Mouse (Mus musculus) liver, adult 2 months (tissue): ENCODE measurements at regions not wholly inside any gene's neighbourhood (a gene's known extent, or its start where the extent isn't known, plus 50 kb on each side); places are given as distances from the start of the nearest gene placed in this dataset.

Experiments used
- DNase-seq: peaks from one replicate; pipeline ENCODE4 v3.0.0-alpha.2; 2011; ENCODE audit warnings: low read depth, low spot score; ENCODE audit errors: extremely low read depth
- H3K27ac ChIP-seq: fragments of 200-500 bp; replicated peaks from 2 replicates; pipeline ENCODE4 v1.5.1; 2012; ENCODE audit warnings: low read depth, mild to moderate bottlenecking, control low read depth, inconsistent platforms, low read length; ENCODE audit not compliant: insufficient read depth
- H3K27me3 ChIP-seq: fragments of 200-500 bp; 2 replicates; pipeline ENCODE4 v1.6.1; 2012; ENCODE audit warnings: mild to moderate bottlenecking, moderate library complexity, low read length, inconsistent platforms; ENCODE audit not compliant: control insufficient read depth, insufficient read depth
- H3K36me3 ChIP-seq: fragments of 200-500 bp; 2 replicates; pipeline ENCODE4 v1.6.1; 2012; ENCODE audit warnings: low read length, inconsistent platforms; ENCODE audit not compliant: control insufficient read depth, insufficient read depth
- H3K4me1 ChIP-seq: fragments of 200-500 bp; 2 replicates; pipeline ENCODE4 v1.6.1; 2011; ENCODE audit warnings: low read length; ENCODE audit not compliant: control insufficient read depth, insufficient read depth
- H3K4me3 ChIP-seq: fragments of 200-500 bp; 2 replicates; pipeline ENCODE4 v1.5.1; 2011; ENCODE audit warnings: low read depth, mild to moderate bottlenecking, control low read depth, low read length, moderate library complexity; ENCODE audit not compliant: insufficient read depth
- H3K79me2 ChIP-seq: fragments of 200-500 bp; 2 replicates; pipeline ENCODE4 v1.6.1; 2012; ENCODE audit warnings: inconsistent platforms, mild to moderate bottlenecking, low read length, moderate library complexity; ENCODE audit not compliant: control insufficient read depth, insufficient read depth
- H3K9ac ChIP-seq: fragments of 200-500 bp; 2 replicates; pipeline ENCODE4 v1.6.1; 2012; ENCODE audit warnings: low read depth, mild to moderate bottlenecking, control low read depth, inconsistent platforms, low read length
- CTCF ChIP-seq: fragments of 200-500 bp; IDR thresholded peaks from 2 replicates; pipeline ENCODE4 v1.5.1; 2011; ENCODE audit warnings: low read depth, low read length, control low read depth
- POLR2A ChIP-seq: fragments of 200-500 bp; IDR thresholded peaks from 2 replicates; pipeline ENCODE4 v1.6.1; 2011; ENCODE audit warnings: low read length, control low read depth; ENCODE audit not compliant: insufficient read depth; ENCODE audit errors: extremely low read depth
- WGBS: fragments of 180-500 bp; shearing (Covaris S2); methylation state at CpG from one replicate; pipeline ENCODE4 v1.1.7; 2018; 5-methylcytosine and 5-hydroxymethylcytosine counted together

GRCm38 (mm10) chr9:61595170-61595967 is 223.2 kb downstream of the Tle3 start:
- Histone ChIP-seq H3K36me3 (no peaks in the 10 kb centered on the region), H3K27me3 (no peaks in the 10 kb centered on the region), H3K4me1 (no peaks in the 10 kb centered on the region), H3K27ac (no peak overlapping the region), H3K9ac (no peak overlapping the region), H3K4me3 (no peak overlapping the region), H3K79me2 (no peaks in the 10 kb centered on the region)
- peak; percentile 67 for DNase-seq
- TF ChIP-seq POLR2A (no peak), CTCF (no peak)
- WGBS = 75% methylated on average over 9 of the region's 9 CpGs

- Histone ChIP-seq H3K79me2 (no peaks in the 10 kb centered on the region), H3K9ac (no peak overlapping the region), H3K4me1 (no peaks in the 10 kb centered on the region), H3K4me3 (no peak overlapping the region), H3K27ac (no peak overlapping the region), H3K27me3 (no peaks in the 10 kb centered on the region), H3K36me3 (no peaks in the 10 kb centered on the region)
- TF ChIP-seq POLR2A = no peak
- no peak for TF ChIP-seq CTCF
- 89% methylated on average over 6 of the region's 6 CpGs for WGBS
- DNase-seq = no peak
These were observed 221.8 kb downstream of the Tle3 start for GRCm38 (mm10) chr9:61593991-61594390.

GRCm38 (mm10) chr9:61589727-61590299 is 217.6 kb downstream of the Tle3 start:
- no peaks in the 10 kb centered on the region for H3K79me2 ChIP-seq
- no peak for DNase-seq
- H3K36me3 ChIP-seq = no peaks in the 10 kb centered on the region
- 84% methylated on average over 10 of the region's 10 CpGs for WGBS
- H3K27ac ChIP-seq = no peak overlapping the region
- H3K9ac ChIP-seq = no peak overlapping the region
- H3K4me3 ChIP-seq = no peak overlapping the region
- no peaks in the 10 kb centered on the region for H3K4me1 ChIP-seq
- TF ChIP-seq POLR2A (no peak), CTCF (no peak)
- no peaks in the 10 kb centered on the region for H3K27me3 ChIP-seq

- no peak overlapping the region for H3K4me3 ChIP-seq
- H3K27me3 ChIP-seq = no peaks in the 10 kb centered on the region
- H3K4me1 ChIP-seq = no peaks in the 10 kb centered on the region
- H3K27ac ChIP-seq = no peak overlapping the region
- no peak for TF ChIP-seq POLR2A
- no peak for TF ChIP-seq CTCF
- WGBS = 53% methylated on average over 21 of the region's 21 CpGs
- no peak overlapping the region for H3K9ac ChIP-seq
- no peaks in the 10 kb centered on the region for H3K36me3 ChIP-seq
- DNase-seq = no peak
- no peaks in the 10 kb centered on the region for H3K79me2 ChIP-seq
These were observed 211.3 kb downstream of the Tle3 start for GRCm38 (mm10) chr9:61583281-61584072.

- Histone ChIP-seq H3K79me2 (no peaks in the 10 kb centered on the region), H3K36me3 (no peaks in the 10 kb centered on the region), H3K27ac (no peak overlapping the region), H3K9ac (no peak overlapping the region), H3K27me3 (no peaks in the 10 kb centered on the region), H3K4me1 (no peaks in the 10 kb centered on the region), H3K4me3 (no peak overlapping the region)
- WGBS = 90% methylated on average over 6 of the region's 6 CpGs
- no peak for DNase-seq
- TF ChIP-seq CTCF (no peak), POLR2A (no peak)
These were observed 208.9 kb downstream of the Tle3 start for GRCm38 (mm10) chr9:61581046-61581445.

- no peak for TF ChIP-seq POLR2A
- TF ChIP-seq CTCF = no peak
- H3K4me3 ChIP-seq = no peak overlapping the region
- H3K9ac ChIP-seq = no peak overlapping the region
- no peak for DNase-seq
- H3K4me1 ChIP-seq = no peaks in the 10 kb centered on the region
- WGBS = 82% methylated on average over 5 of the region's 5 CpGs
- no peaks in the 10 kb centered on the region for H3K27me3 ChIP-seq
- H3K36me3 ChIP-seq = no peaks in the 10 kb centered on the region
- no peaks in the 10 kb centered on the region for H3K79me2 ChIP-seq
- no peak overlapping the region for H3K27ac ChIP-seq
These were observed 206.1 kb downstream of the Tle3 start for GRCm38 (mm10) chr9:61578255-61578654.
